Mouse (Mus musculus) kidney, adult 2 months (tissue): Measurements from ENCODE around the gene Zmiz1.

Experiments
- CTCF ChIP-seq: fragments of 200-500 bp; conservative IDR thresholded peaks from 2 replicates; pipeline ENCODE4 v1.5.1; 2011; ENCODE audit warnings: low read depth, mild to moderate bottlenecking, control low read depth, low read length, moderate library complexity, mixed read lengths; ENCODE audit not compliant: insufficient read depth, insufficient read length
- POLR2A ChIP-seq: fragments of 200-500 bp; IDR thresholded peaks from one replicate; pipeline ENCODE4 v1.6.1; 2011; ENCODE audit warnings: low read depth, low read length, control low read depth

- no peak for TF ChIP-seq CTCF
- no peak for TF ChIP-seq POLR2A
Measured at GRCm38 (mm10) chr14:25536476-25536875, 77.5 kb downstream of the Zmiz1 start.
